Mouse (Mus musculus) urinary bladder, postnatal 10 days (tissue): ENCODE measurements around the gene Ip6k3.
A peak's percentile ranks its signal among the peaks of the same experiment; 100 is the strongest.

ENCODE experiments used
- DNase-seq: peaks from one replicate; pipeline ENCODE4 v3.0.0; 2022; ENCODE audit warnings: low spot score

Gene Ip6k3

GRCm38 (mm10) chr17:27152976-27153723 lies 14.4 kb downstream of the Ip6k3 start:
- DNase-seq, result no peak

DNA sequence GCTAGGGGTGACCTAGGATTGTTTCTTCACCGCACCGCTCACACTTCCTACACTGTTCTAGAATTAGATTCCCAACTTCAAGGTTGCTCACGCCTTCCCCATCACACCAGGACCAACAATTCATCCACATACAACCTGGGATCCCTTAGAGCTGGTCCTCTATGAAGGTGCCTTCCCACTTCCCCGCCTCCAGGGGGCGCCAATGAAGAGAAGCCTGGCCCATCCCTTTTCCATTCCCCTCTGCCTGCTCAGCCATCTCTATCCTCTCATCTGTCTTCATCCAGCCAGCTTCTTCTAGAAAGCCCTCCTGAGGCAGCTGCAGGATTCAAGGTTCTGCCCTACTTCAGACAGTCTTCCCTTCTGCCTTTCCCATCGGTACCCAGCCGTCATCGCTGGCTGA lies 16.2 kb downstream of the Ip6k3 start:
- no peak for DNase-seq

- DNase-seq, result no peak
Observed at GRCm38 (mm10) chr17:27150871-27151270, 16.7 kb downstream of the Ip6k3 start.

DNA sequence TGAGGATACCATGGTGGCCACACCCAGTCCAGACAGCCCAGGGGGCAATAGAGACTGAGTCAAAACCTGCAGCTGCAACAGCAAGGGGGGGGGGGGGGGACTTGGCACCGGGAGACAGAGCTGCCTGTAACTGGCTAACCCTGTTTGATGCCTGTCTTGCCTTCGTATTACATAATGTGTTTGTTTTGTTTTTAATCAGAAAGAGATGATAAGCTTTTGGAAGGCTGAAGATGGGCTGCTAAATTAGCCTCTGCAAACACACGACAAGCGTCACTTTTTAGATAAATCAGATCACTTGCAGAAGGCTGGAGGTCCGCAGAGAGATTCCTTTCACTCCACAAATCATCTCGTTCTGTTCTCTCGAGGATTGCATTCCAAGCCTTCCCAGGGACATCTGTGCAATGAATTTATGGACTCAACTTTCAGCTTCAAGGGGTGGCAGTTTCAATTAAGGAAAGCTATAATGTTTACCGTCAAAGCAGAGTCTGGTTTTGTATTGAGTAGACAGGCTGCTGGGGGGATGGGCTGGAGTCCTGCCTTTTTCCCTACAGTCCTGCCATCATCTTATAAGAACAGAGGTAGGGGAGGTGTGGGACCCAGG lies 21.2 kb downstream of the Ip6k3 start:
- DNase-seq, result no peak

DNA sequence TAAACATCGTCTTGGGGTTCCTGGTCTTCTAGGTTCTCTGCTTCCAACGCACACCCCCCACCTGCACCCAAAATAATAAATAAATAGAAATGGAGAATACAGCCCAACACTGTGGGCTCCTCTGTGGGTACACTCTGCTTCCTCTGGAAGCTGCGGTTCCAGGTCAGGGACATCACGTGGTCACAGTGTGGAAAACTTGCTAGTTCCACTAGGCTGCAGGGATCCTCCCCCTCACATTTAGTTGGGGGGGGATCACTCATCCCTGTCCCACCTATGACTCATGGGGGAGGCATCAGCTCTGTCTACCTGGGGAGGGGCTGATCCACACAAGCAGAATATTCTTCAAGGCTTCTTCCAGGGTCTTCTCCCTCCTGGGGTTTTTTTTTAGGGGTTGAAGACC lies 23.4 kb downstream of the Ip6k3 start:
- DNase-seq, result no peak

DNA sequence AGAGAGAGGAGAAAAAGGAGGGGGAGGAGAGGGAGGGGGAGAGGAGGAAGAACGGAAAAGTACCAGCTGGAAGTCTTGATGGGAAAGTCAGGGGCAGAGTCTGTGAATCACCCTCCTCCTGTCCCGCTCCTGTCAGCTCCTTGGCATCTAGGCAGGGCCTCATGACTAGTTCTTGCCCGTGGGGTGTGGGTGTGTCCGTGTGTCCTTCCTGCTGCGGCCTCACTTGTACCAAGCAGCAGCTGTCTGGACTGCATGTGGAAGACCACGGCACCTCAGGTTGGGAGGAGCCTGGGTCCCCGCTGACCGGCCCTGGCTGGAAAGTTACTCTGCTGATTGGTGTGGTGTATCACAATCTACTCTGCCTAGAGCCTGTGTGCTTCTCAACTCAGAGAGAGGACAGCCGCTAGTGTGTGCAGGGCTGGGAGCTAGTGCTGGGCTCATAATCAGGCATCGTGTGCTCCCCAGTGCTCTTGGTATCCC lies 25.6 kb downstream of the Ip6k3 start:
- no peak for DNase-seq

- DNase-seq, result no peak
Observed at GRCm38 (mm10) chr17:27140262-27140661, 27.3 kb downstream of the Ip6k3 start.

DNA sequence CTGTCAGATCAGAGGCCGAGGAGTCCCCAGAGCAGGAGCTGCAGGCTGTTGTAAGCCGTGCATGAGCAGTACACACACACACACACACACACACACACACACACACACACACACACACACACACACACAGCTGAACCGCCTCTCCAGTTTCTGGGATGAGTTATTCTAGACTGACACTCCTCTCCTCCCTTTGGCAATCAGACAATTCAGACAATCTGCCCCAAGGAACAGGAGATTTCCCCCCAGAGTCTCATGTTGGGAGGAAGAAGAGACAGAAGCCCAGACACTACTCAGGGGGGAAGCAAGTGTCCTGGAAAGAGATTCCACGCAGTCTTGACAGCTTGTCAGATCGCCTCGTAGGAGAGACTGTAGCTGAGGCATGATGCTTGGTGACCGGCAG lies 28.3 kb downstream of the Ip6k3 start:
- DNase-seq, result no peak

- no peak for DNase-seq
Observed at GRCm38 (mm10) chr17:27138396-27138795, 29.2 kb downstream of the Ip6k3 start.

DNA sequence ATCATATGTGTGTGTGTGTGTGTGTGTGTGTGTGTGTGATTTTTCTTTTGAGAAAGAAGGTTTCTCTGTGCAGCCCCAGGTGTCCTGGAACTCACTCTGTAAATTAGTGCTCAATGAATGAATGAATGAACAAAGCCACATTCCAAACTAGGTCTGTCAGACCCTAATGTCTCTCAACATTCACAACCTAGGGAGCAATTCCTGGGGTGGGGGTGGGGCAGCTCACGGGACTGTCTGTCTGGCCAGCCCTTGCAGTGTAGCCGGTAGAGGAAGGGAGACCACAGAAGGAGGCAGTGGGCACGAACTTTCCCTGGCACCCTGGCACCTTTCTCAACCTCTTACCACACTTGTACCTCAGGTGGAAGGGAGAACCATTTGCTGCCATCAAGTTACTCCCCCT lies 32.9 kb downstream of the Ip6k3 start:
- DNase-seq, result no peak

DNA sequence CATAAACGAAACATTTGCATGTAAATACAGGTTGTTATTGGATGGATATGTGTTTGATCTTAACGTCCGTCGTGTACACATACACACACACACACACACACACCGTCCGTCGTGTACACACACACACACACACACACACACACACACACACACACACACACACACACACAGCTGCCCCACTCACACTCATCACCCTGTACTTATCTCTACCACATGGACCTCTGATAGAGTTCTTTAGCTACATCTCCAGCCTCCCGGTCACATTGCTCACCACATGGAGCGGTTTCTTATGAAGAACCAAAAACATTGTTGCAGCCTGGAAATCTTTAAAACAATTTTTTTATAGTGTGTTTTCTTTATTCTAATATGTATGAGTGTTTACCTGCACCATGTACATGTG lies 33.4 kb downstream of the Ip6k3 start:
- no peak for DNase-seq

GRCm38 (mm10) chr17:27133551-27134141 lies 33.9 kb downstream of the Ip6k3 start, which contains the start of gene Uqcc2:
Uqcc2 (minus strand) TSS chr17:27133916.
- DNase-seq, result peak; percentile 85

DNA sequence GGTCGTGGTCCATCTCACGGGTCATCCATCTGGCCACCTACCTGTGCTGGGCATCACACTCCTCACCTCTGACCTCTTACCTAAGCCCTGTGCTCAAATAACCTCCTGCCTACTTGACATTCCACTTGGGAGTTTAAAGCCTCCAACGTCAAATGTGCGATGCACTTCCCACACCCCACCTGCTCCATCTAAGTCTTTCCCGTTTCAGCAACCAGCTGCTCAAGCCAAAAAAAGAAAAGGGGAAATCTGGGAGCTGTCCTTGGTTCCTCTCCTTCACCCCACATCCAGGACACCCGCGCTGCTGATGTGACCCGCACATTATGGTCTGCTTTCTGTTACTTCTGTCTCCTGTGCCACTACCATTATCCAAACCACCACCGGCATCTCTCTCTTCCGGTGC lies 35.4 kb downstream of the Ip6k3 start:
- no peak for DNase-seq

GRCm38 (mm10) chr17:27131240-27131665 lies 36.3 kb downstream of the Ip6k3 start:
- no peak for DNase-seq

DNA sequence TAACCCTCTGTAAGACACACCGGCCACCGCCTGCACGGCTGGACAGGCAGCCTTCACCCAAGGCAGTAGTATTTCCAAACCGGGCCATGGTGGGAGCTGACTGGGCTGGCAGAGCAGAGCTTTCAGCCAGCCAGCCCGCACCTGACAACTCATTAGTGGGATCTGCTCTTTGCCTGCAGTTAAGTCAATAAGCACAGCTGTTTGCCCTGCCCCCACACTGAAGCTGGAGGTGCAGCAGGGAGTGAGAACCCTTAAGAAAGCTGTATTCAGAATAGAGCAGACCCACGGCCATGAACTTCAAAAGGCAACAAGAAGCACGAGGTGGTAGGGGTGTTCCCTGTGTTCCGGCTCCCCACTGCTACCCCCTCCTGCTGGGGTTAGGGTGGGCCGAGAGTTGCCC lies 37.3 kb downstream of the Ip6k3 start:
- DNase-seq, result no peak

DNA sequence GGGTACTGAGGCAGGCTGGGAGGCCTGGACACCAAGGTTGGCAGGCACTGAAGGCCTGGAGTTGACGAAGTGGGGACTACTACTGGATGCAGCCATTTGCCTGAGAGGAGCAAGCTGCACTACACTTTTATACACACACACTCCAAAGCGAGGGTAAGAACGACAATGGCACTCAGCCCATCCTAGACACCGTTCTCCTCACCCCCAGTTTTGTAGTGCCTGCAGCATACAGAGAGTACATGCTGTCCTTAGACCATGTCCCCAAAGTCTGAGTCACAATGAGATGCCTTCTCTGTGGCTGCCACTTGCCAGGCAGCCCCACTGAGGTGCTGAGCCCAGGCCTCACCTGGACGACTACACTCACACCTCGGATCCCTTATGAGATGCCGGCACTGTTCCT lies 37.8 kb downstream of the Ip6k3 start:
- no peak for DNase-seq

GRCm38 (mm10) chr17:27129291-27129690 lies 38.3 kb downstream of the Ip6k3 start:
- DNase-seq, result no peak

GRCm38 (mm10) chr17:27128189-27128588 lies 39.4 kb downstream of the Ip6k3 start:
- no peak for DNase-seq

DNA sequence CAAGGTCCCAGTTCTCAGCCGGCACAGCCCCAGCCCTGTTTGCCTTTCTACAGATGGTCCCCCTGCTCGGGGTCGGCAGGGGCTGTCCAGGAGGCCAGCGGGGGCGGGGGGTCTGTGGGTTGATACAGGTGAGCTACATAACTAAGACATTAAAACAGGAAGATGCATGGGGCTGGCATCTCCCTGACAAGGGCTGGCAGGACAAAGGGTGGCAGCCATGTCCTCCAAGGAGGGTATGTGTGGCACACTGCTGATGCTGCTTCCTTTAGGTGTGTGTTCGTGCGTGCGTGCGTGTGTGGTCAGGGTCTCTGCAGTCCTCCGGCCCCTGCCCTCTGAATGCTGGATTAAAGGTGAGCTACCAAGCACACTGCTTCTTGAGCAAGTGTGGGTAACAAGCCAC lies 40.6 kb downstream of the Ip6k3 start:
- no peak for DNase-seq

- DNase-seq, result no peak
Observed at GRCm38 (mm10) chr17:27125669-27126202, 41.9 kb downstream of the Ip6k3 start.

- peak; percentile 42 for DNase-seq
Observed at GRCm38 (mm10) chr17:27125185-27125584, 42.4 kb downstream of the Ip6k3 start.

- no peak for DNase-seq
Observed at GRCm38 (mm10) chr17:27123813-27124375, 43.7 kb downstream of the Ip6k3 start.

DNA sequence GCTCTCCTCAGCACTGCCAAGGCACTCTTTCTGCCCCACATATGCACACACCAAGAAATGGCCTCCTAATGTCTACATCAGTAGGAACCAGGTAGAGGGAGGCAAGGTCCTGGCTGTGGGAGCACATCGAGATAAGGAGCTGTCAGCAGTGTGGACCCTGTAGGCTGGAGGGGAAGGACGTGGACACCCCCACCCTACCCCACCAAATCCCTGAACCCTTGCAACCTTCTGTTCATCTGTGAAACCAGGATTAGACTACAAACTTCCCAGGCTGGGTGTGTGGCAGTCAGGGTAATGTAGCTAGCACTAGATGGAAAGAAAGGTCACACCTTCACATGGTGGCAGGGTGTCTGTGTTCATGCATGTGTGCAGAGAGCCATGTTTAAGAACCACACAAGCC lies 44.5 kb downstream of the Ip6k3 start:
- no peak for DNase-seq
